Mouse (Mus musculus): ENCODE data around the gene Psg17. TPM values are rescaled to one million over a fixed set of nuclear protein-coding genes. Genes with fewer than 3 reads are reported as not detected.
"Not testable (repeated sequence)": the region's sequence is repeated elsewhere in the genome, so short reads cannot be mapped to it uniquely, and the experiment has no call there.

Psg17 gene
- polyA plus RNA-seq, 1 experiment from 2014 or later: not detected

- Histone ChIP-seq H3K4me3 (replicated peaks) (no peak overlapping the region), H3K9ac (no peak overlapping the region), H3K4me1 (no peaks in the 10 kb centered on the region), H3K27me3 (no peaks in the 10 kb centered on the region; the same call in 1 of the 2 replicates), H3K4me2 (no peak overlapping the region), H3K9me3 (no peaks in the 10 kb centered on the region), H3K27ac (no peak overlapping the region), H3K36me3 (replicated peaks) (no peaks in the 10 kb centered on the region)
- no peak for ATAC-seq (ENCODE audit: low FRiP score)
- 50% methylated on average over 9 of the region's 9 CpGs for WGBS
Measured at GRCm38 (mm10) chr7:18828592-18828991, 7.2 kb upstream of the Psg17 start.

- no peak; the same call in 1 of the 2 replicates for ATAC-seq (ENCODE audit: low FRiP score)
- Histone ChIP-seq H3K9ac (no peak overlapping the region), H3K4me2 (no peak overlapping the region), H3K4me3 (replicated peaks) (no peak overlapping the region), H3K9me3 (no peaks in the 10 kb centered on the region), H3K36me3 (replicated peaks) (no peaks in the 10 kb centered on the region), H3K27ac (no peak overlapping the region), H3K4me1 (no peaks in the 10 kb centered on the region), H3K27me3 (no peaks in the 10 kb centered on the region; the same call in 1 of the 2 replicates)
- WGBS: 63% methylated on average over 26 of the region's 26 CpGs
Measured at GRCm38 (mm10) chr7:18827792-18828546, 6.6 kb upstream of the Psg17 start.

- no peak for ATAC-seq (ENCODE audit: low FRiP score)
- 85% methylated on average over 9 of the region's 9 CpGs for WGBS
- Histone ChIP-seq H3K9ac (no peak overlapping the region), H3K4me2 (no peak overlapping the region), H3K27me3 (no peaks in the 10 kb centered on the region), H3K9me3 (no peaks in the 10 kb centered on the region), H3K36me3 (replicated peaks) (no peaks in the 10 kb centered on the region), H3K27ac (no peak overlapping the region), H3K4me3 (replicated peaks) (no peak overlapping the region), H3K4me1 (no peaks in the 10 kb centered on the region)
Measured at GRCm38 (mm10) chr7:18818301-18818700, 3.1 kb downstream of the Psg17 start.

- H3K4me1 ChIP-seq: no peaks in the 10 kb centered on the region
- no peak for ATAC-seq (ENCODE audit: low FRiP score)
- H3K27me3 ChIP-seq: no peaks in the 10 kb centered on the region
- no peaks in the 10 kb centered on the region for H3K36me3 ChIP-seq (replicated peaks)
- no peak overlapping the region for H3K4me2 ChIP-seq
- H3K4me3 ChIP-seq (replicated peaks): no peak overlapping the region
- H3K9ac ChIP-seq: no peak overlapping the region
- no peaks in the 10 kb centered on the region for H3K9me3 ChIP-seq
- no peak overlapping the region for H3K27ac ChIP-seq
Measured at GRCm38 (mm10) chr7:18803526-18803925, 17.9 kb downstream of the Psg17 start.

GRCm38 (mm10) chr7:18799129-18799528 is 22.3 kb downstream of the Psg17 start:
- no peak overlapping the region for H3K9ac ChIP-seq
- H3K4me1 ChIP-seq: no peaks in the 10 kb centered on the region
- H3K9me3 ChIP-seq: no peaks in the 10 kb centered on the region
- no peak overlapping the region for H3K27ac ChIP-seq
- 42% methylated on average over 3 of the region's 3 CpGs for WGBS
- H3K27me3 ChIP-seq: no peaks in the 10 kb centered on the region
- no peak overlapping the region for H3K4me2 ChIP-seq
- no peaks in the 10 kb centered on the region for H3K36me3 ChIP-seq (replicated peaks)
- ATAC-seq (ENCODE audit: low FRiP score): no peak
- no peak overlapping the region for H3K4me3 ChIP-seq (replicated peaks)

- no peaks in the 10 kb centered on the region for H3K27me3 ChIP-seq
- no peak within 1 kb of the TSS for H3K9ac ChIP-seq
- H3K4me1 ChIP-seq: no peaks in the 10 kb centered on the region
- 92% methylated on average over 1 of the region's 1 CpGs for WGBS
- H3K9me3 ChIP-seq: no peaks in the 10 kb centered on the region
- no peak within 1 kb of the TSS for H3K4me2 ChIP-seq
- no peak for ATAC-seq (ENCODE audit: low FRiP score)
- no peak within 1 kb of the TSS for H3K27ac ChIP-seq
- no peaks in the 10 kb centered on the region for H3K36me3 ChIP-seq (replicated peaks)
- no peak within 1 kb of the TSS for H3K4me3 ChIP-seq (replicated peaks)
Measured at GRCm38 (mm10) chr7:18798420-18798819, 23.0 kb downstream of the Psg17 start, which contains the start of gene Psg19. Gene Psg19 (minus strand): TSS chr7:18798520.

- not testable (repeated sequence) for H3K4me1 ChIP-seq; H3K27me3 ChIP-seq; H3K36me3 ChIP-seq (replicated peaks); H3K27ac ChIP-seq; H3K9ac ChIP-seq; H3K4me2 ChIP-seq; H3K4me3 ChIP-seq (replicated peaks); ATAC-seq (ENCODE audit: low FRiP score); H3K9me3 ChIP-seq
Measured at GRCm38 (mm10) chr7:18790671-18791070, 30.7 kb downstream of the Psg17 start.

- H3K9ac ChIP-seq; H3K27me3 ChIP-seq; H3K9me3 ChIP-seq; H3K27ac ChIP-seq; H3K4me2 ChIP-seq; ATAC-seq (ENCODE audit: low FRiP score); H3K4me3 ChIP-seq (replicated peaks); H3K36me3 ChIP-seq (replicated peaks); H3K4me1 ChIP-seq: not testable (repeated sequence)
- WGBS: 52% methylated on average over 2 of the region's 2 CpGs
Measured at GRCm38 (mm10) chr7:18781301-18781700, 40.1 kb downstream of the Psg17 start.

- no peaks in the 10 kb centered on the region for H3K36me3 ChIP-seq (replicated peaks)
- H3K27me3 ChIP-seq: no peaks in the 10 kb centered on the region
- H3K4me2 ChIP-seq: no peak overlapping the region
- no peak overlapping the region for H3K27ac ChIP-seq
- no peak overlapping the region for H3K4me3 ChIP-seq (replicated peaks)
- no peaks in the 10 kb centered on the region for H3K9me3 ChIP-seq
- H3K9ac ChIP-seq: no peak overlapping the region
- no peaks in the 10 kb centered on the region for H3K4me1 ChIP-seq
- no peak for ATAC-seq (ENCODE audit: low FRiP score)
Measured at GRCm38 (mm10) chr7:18779337-18779781, 42.0 kb downstream of the Psg17 start.

Other genes starting within 250 kb of the Psg17 start
- not detected in 2 replicates for gene Psg23, start 205.1 kb downstream of the Psg17 start, polyA plus RNA-seq (2016; fragmentation: Nextera tagmentation; extraction: Ambion mirVana)
- not detected in 2 replicates for gene Psg21, start 164.9 kb downstream of the Psg17 start, polyA plus RNA-seq (2016; fragmentation: Nextera tagmentation; extraction: Ambion mirVana)
- not detected in 2 replicates for gene Psg20, start 135.4 kb downstream of the Psg17 start, polyA plus RNA-seq (2016; fragmentation: Nextera tagmentation; extraction: Ambion mirVana)
- gene Psg22, start 103.5 kb downstream of the Psg17 start, polyA plus RNA-seq (2016; fragmentation: Nextera tagmentation; extraction: Ambion mirVana): not detected in 2 replicates
- not detected in 2 replicates for gene Psg19, start 23.1 kb downstream of the Psg17 start, polyA plus RNA-seq (2016; fragmentation: Nextera tagmentation; extraction: Ambion mirVana)
- 0.09 and 0.18 TPM in 2 replicates for gene Mill2, start 18.4 kb upstream of the Psg17 start, polyA plus RNA-seq (2016; fragmentation: Nextera tagmentation; extraction: Ambion mirVana)
- gene Pglyrp1, start 49.7 kb upstream of the Psg17 start, polyA plus RNA-seq (2016; fragmentation: Nextera tagmentation; extraction: Ambion mirVana): 1.8 and 3.1 TPM in 2 replicates
- 39.7 and 41.0 TPM in 2 replicates for gene Ccdc61, start 88.8 kb upstream of the Psg17 start, polyA plus RNA-seq (2016; fragmentation: Nextera tagmentation; extraction: Ambion mirVana)
- gene Nova2, start 104.3 kb upstream of the Psg17 start, polyA plus RNA-seq (2016; fragmentation: Nextera tagmentation; extraction: Ambion mirVana): 10.8 and 11.3 TPM in 2 replicates
- 0.24 and 0.28 TPM in 2 replicates for gene Nanos2, start 165.8 kb upstream of the Psg17 start, polyA plus RNA-seq (2016; fragmentation: Nextera tagmentation; extraction: Ambion mirVana)
- 3.3 and 4.6 TPM in 2 replicates for gene Mypop, start 169.6 kb upstream of the Psg17 start, polyA plus RNA-seq (2016; fragmentation: Nextera tagmentation; extraction: Ambion mirVana)
- gene Irf2bp1, start 182.4 kb upstream of the Psg17 start, polyA plus RNA-seq (2016; fragmentation: Nextera tagmentation; extraction: Ambion mirVana): 36.2 and 39.8 TPM in 2 replicates
- gene Foxa3, start 201.9 kb upstream of the Psg17 start, polyA plus RNA-seq (2016; fragmentation: Nextera tagmentation; extraction: Ambion mirVana): 0.09 TPM in 1 of 2 replicates, not detected in the other
- 50.6 and 53.2 TPM in 2 replicates for gene Sympk, start 202.8 kb upstream of the Psg17 start, polyA plus RNA-seq (2016; fragmentation: Nextera tagmentation; extraction: Ambion mirVana)
- not detected in 2 replicates for gene Rsph6a, start 233.1 kb upstream of the Psg17 start, polyA plus RNA-seq (2016; fragmentation: Nextera tagmentation; extraction: Ambion mirVana)

All from forebrain, embryonic 12.5 days (tissue).